Mouse (Mus musculus): ENCODE data around the gene Hyal1. TPM values are rescaled to one million over a fixed set of nuclear protein-coding genes. Genes with fewer than 3 reads are reported as not detected.

Hyal1 gene
- polyA plus RNA-seq, 1 experiment from 2014 or later = 5.5 TPM

GRCm38 (mm10) chr9:107575579-107576356 lies 959 bp upstream of the Hyal1 start:
- no peaks in the 10 kb centered on the region for H3K27me3 ChIP-seq (replicated peaks)
- H3K4me1 ChIP-seq (replicated peaks) = peaks cover 43% of the 10 kb centered on the region
- H3K9ac ChIP-seq = no peak overlapping the region
- no peak overlapping the region for H3K27ac ChIP-seq (ENCODE audit: poor library complexity, severe bottlenecking)
- no peak for ATAC-seq (ENCODE audit: insufficient number of reproducible peaks, low FRiP score)
- no peak overlapping the region for H3K4me3 ChIP-seq
- WGBS = 85% methylated on average over 14 of the region's 14 CpGs
- peaks cover 40% of the 10 kb centered on the region for H3K36me3 ChIP-seq
- no peak overlapping the region for H3K4me2 ChIP-seq
- no peaks in the 10 kb centered on the region for H3K9me3 ChIP-seq (replicated peaks)

- Histone ChIP-seq H3K4me1 (replicated peaks) (peaks cover 38% of the 10 kb centered on the region), H3K9ac (no peak overlapping the region)
Measured at GRCm38 (mm10) chr9:107577871-107578270, 1.1 kb downstream of the Hyal1 start.

GRCm38 (mm10) chr9:107578587-107578986 lies 1.9 kb downstream of the Hyal1 start, which contains the start of gene Naa80:
Naa80 (plus strand) TSS chr9:107578887.
- Histone ChIP-seq H3K4me3 (no peak within 1 kb of the TSS), H3K27me3 (replicated peaks) (no peaks in the 10 kb centered on the region), H3K9ac (peak within 1 kb of the TSS; percentile 14; the same call in 1 of the 2 replicates), H3K4me2 (0 out of 2 replicates have a peak within 1 kb of the TSS, but pooled peaks have one; percentile 94), H3K27ac (ENCODE audit: poor library complexity, severe bottlenecking) (no peak within 1 kb of the TSS), H3K9me3 (replicated peaks) (no peaks in the 10 kb centered on the region), H3K36me3 (peaks cover 19% of the 10 kb centered on the region), H3K4me1 (replicated peaks) (peaks cover 38% of the 10 kb centered on the region)
- 69% methylated on average over 3 of the region's 3 CpGs for WGBS
- ATAC-seq (ENCODE audit: insufficient number of reproducible peaks, low FRiP score) = no peak

More at GRCm38 (mm10) chr9:107577871-107578270, 1.1 kb downstream of the Hyal1 start:
- peaks cover 19% of the 10 kb centered on the region for H3K36me3 ChIP-seq
- H3K4me2 ChIP-seq = no peak overlapping the region
- H3K4me3 ChIP-seq = no peak overlapping the region
- H3K27ac ChIP-seq (ENCODE audit: poor library complexity, severe bottlenecking) = no peak overlapping the region
- no peak for ATAC-seq (ENCODE audit: insufficient number of reproducible peaks, low FRiP score)
- no peaks in the 10 kb centered on the region for H3K27me3 ChIP-seq (replicated peaks)
- 89% methylated on average over 10 of the region's 10 CpGs for WGBS
- no peaks in the 10 kb centered on the region for H3K9me3 ChIP-seq (replicated peaks)

GRCm38 (mm10) chr9:107579023-107579900 lies 2.5 kb downstream of the Hyal1 start:
- no peak for ATAC-seq (ENCODE audit: insufficient number of reproducible peaks, low FRiP score)
- no peak overlapping the region for H3K27ac ChIP-seq (ENCODE audit: poor library complexity, severe bottlenecking)

GRCm38 (mm10) chr9:107580501-107581317 lies 4.0 kb downstream of the Hyal1 start, which contains the start of gene Hyal3:
Hyal3 (plus strand) TSS chr9:107580818.
- ATAC-seq (ENCODE audit: insufficient number of reproducible peaks, low FRiP score) = peak; percentile 79
- peak within 1 kb of the TSS; percentile 87 for H3K9ac ChIP-seq
- WGBS = 0% methylated on average over 32 of the region's 32 CpGs
- H3K9me3 ChIP-seq (replicated peaks) = no peaks in the 10 kb centered on the region
- peak within 1 kb of the TSS; percentile 67 for H3K4me3 ChIP-seq
- H3K27me3 ChIP-seq (replicated peaks) = no peaks in the 10 kb centered on the region
- peaks cover 11% of the 10 kb centered on the region for H3K36me3 ChIP-seq
- peak within 1 kb of the TSS; percentile 94 for H3K4me2 ChIP-seq
- H3K27ac ChIP-seq (ENCODE audit: poor library complexity, severe bottlenecking) = peak within 1 kb of the TSS; percentile 93
- H3K4me1 ChIP-seq (replicated peaks) = peaks cover 38% of the 10 kb centered on the region

More at GRCm38 (mm10) chr9:107579023-107579900, 2.5 kb downstream of the Hyal1 start:
- Histone ChIP-seq H3K36me3 (peaks cover 19% of the 10 kb centered on the region), H3K27me3 (replicated peaks) (no peaks in the 10 kb centered on the region), H3K4me3 (no peak overlapping the region), H3K9me3 (replicated peaks) (no peaks in the 10 kb centered on the region), H3K9ac (peak overlapping the region; percentile 14; the same call in 1 of the 2 replicates), H3K4me1 (replicated peaks) (peaks cover 38% of the 10 kb centered on the region), H3K4me2 (0 out of 2 replicates have a peak overlapping the region, but pooled peaks have one; percentile 94)
- WGBS = 90% methylated on average over 14 of the region's 14 CpGs

GRCm38 (mm10) chr9:107581584-107581983 lies 4.9 kb downstream of the Hyal1 start:
- Histone ChIP-seq H3K4me2 (peak overlapping the region; percentile 94), H3K27me3 (replicated peaks) (no peaks in the 10 kb centered on the region), H3K4me1 (replicated peaks) (peaks cover 37% of the 10 kb centered on the region), H3K36me3 (peaks cover 11% of the 10 kb centered on the region), H3K4me3 (peak overlapping the region; percentile 67), H3K9me3 (replicated peaks) (no peaks in the 10 kb centered on the region), H3K9ac (peak overlapping the region; percentile 87; the same call in 1 of the 2 replicates), H3K27ac (ENCODE audit: poor library complexity, severe bottlenecking) (no peak overlapping the region)
- no peak for ATAC-seq (ENCODE audit: insufficient number of reproducible peaks, low FRiP score)
- 77% methylated on average over 4 of the region's 4 CpGs for WGBS

GRCm38 (mm10) chr9:107582509-107583062 lies 5.9 kb downstream of the Hyal1 start:
- no peaks in the 10 kb centered on the region for H3K9me3 ChIP-seq (replicated peaks)
- H3K4me2 ChIP-seq = no peak overlapping the region
- no peak overlapping the region for H3K9ac ChIP-seq
- no peaks in the 10 kb centered on the region for H3K27me3 ChIP-seq (replicated peaks)
- peaks cover 29% of the 10 kb centered on the region for H3K4me1 ChIP-seq (replicated peaks)
- no peak overlapping the region for H3K4me3 ChIP-seq
- H3K27ac ChIP-seq (ENCODE audit: poor library complexity, severe bottlenecking) = no peak overlapping the region
- no peak for ATAC-seq (ENCODE audit: insufficient number of reproducible peaks, low FRiP score)
- 85% methylated on average over 7 of the region's 7 CpGs for WGBS
- H3K36me3 ChIP-seq = peaks cover 11% of the 10 kb centered on the region

GRCm38 (mm10) chr9:107583174-107583573 lies 6.4 kb downstream of the Hyal1 start:
- H3K27me3 ChIP-seq (replicated peaks) = no peaks in the 10 kb centered on the region
- H3K4me3 ChIP-seq = no peak overlapping the region
- no peaks in the 10 kb centered on the region for H3K9me3 ChIP-seq (replicated peaks)
- peaks cover 29% of the 10 kb centered on the region for H3K4me1 ChIP-seq (replicated peaks)
- no peak overlapping the region for H3K27ac ChIP-seq (ENCODE audit: poor library complexity, severe bottlenecking)
- peaks cover 11% of the 10 kb centered on the region for H3K36me3 ChIP-seq
- 88% methylated on average over 14 of the region's 14 CpGs for WGBS
- H3K4me2 ChIP-seq = no peak overlapping the region
- no peak overlapping the region for H3K9ac ChIP-seq
- no peak for ATAC-seq (ENCODE audit: insufficient number of reproducible peaks, low FRiP score)

- peaks cover 45% of the 10 kb centered on the region for H3K4me1 ChIP-seq (replicated peaks)
- H3K27me3 ChIP-seq (replicated peaks) = no peaks in the 10 kb centered on the region
- ATAC-seq (ENCODE audit: insufficient number of reproducible peaks, low FRiP score) = no peak
- H3K36me3 ChIP-seq = peaks cover 36% of the 10 kb centered on the region
- H3K9me3 ChIP-seq (replicated peaks) = no peaks in the 10 kb centered on the region
- peak overlapping the region; percentile 24 for H3K4me2 ChIP-seq
- H3K27ac ChIP-seq (ENCODE audit: poor library complexity, severe bottlenecking) = peak overlapping the region; percentile 41
- 87% methylated on average over 5 of the region's 5 CpGs for WGBS
- no peak overlapping the region for H3K9ac ChIP-seq
- no peak overlapping the region for H3K4me3 ChIP-seq
Measured at GRCm38 (mm10) chr9:107586504-107586903, 9.8 kb downstream of the Hyal1 start.

All from heart, embryonic 12.5 days (tissue).